ENCODE assay signal across 8 mouse cellular contexts in the genomic region with DNA sequence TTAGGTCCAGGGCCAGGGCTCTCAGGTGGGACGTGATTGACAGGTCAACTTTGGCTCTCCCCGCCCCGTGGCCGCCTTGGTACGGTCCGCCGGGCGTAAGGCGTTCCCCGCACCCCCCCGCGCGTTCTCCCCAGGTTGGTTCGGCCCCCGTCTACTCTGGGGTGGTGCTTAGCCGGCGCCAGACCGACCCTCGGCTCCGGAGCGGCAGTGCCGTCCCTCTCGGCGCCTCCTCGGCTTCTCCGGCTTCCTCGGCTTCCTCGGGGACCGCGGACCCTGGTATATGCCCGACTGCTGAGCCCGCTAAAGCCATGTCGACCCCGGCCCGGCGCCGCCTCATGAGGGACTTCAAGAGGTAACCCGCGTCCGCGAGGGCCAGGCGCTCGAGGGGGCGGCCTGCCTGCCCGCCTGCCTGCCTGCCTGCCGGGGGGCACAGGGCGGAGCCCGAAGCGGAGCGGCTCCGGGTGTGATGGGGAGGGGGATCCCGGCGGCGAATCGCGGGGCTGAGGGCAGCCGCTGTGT. TPM values are rescaled to one million over a fixed set of nuclear protein-coding genes. Genes with fewer than 3 reads are reported as not detected.
DNase-seq lines count a peak whose midpoint lies in the region; ATAC-seq and TF ChIP-seq lines count a peak whose summit lies in the region.

No protein-coding gene starts in this region.

- no peaks in the 10 kb centered on the region for H3K9me3 ChIP-seq in CH12.LX (replicated peaks; ENCODE audit: low read length)
- no peaks in the 10 kb centered on the region for H3K9me3 ChIP-seq in forebrain, embryonic 11.5 days (ENCODE audit: control insufficient read depth, low read length)
- H3K9me3 ChIP-seq in heart, embryonic 16.5 days (replicated peaks; ENCODE audit: control insufficient read depth, low read length): no peaks in the 10 kb centered on the region
- no peaks in the 10 kb centered on the region for H3K9me3 ChIP-seq in liver, embryonic 13.5 days (replicated peaks)
- H3K9me3 ChIP-seq in stomach, embryonic 14.5 days (ENCODE audit: control insufficient read depth, low read depth, low read length): no peaks in the 10 kb centered on the region

- dilution Hi-C loops in CH12.LX (cut with MboI; ENCODE audit: extremely low pct_ligation_motif_present, extremely low pct_unique_long_range_greater_than_20kb, low sequenced_read_pairs): no loop called here

- peak overlapping the region; percentile 64 for H3K4me2 ChIP-seq in CH12.LX (ENCODE audit: insufficient read depth, low read depth, poor library complexity, severe bottlenecking)
- peak overlapping the region; percentile 55; the same call in 1 of the 2 replicates for H3K4me2 ChIP-seq in forebrain, embryonic 11.5 days (ENCODE audit: low read depth, low read length, severe bottlenecking)
- peak overlapping the region; percentile 70 for H3K4me2 ChIP-seq in heart, embryonic 16.5 days (ENCODE audit: low read depth, low read length)
- peak overlapping the region; percentile 78 for H3K4me2 ChIP-seq in liver, embryonic 13.5 days
- peak overlapping the region; percentile 37 for H3K4me2 ChIP-seq in stomach, embryonic 14.5 days (replicated peaks; ENCODE audit: low read depth, low read length)

- in situ Hi-C loops in CH12.LX (cut with MboI; ENCODE audit: low pct_ligation_motif_present, low pct_unique_long_range_greater_than_20kb, low sequenced_read_pairs): no loop called here

- peaks cover 4 to 10% of the 10 kb centered on the region in 2 experiments for H3K36me3 ChIP-seq in CH12.LX (replicated peaks in 1 of 2; ENCODE audit: control insufficient read depth in 1 of 2, insufficient read depth in 1 of 2, low read length in 1 of 2)
- no peaks in the 10 kb centered on the region for H3K36me3 ChIP-seq in forebrain, embryonic 11.5 days (ENCODE audit: control insufficient read depth, insufficient read depth, low read length)
- H3K36me3 ChIP-seq in heart, embryonic 16.5 days (ENCODE audit: control insufficient read depth, insufficient read depth): no peaks in the 10 kb centered on the region
- H3K36me3 ChIP-seq in liver, embryonic 13.5 days: peaks cover 3% of the 10 kb centered on the region; the same call in 1 of the 2 replicates
- no peaks in the 10 kb centered on the region for H3K36me3 ChIP-seq in stomach, embryonic 14.5 days (ENCODE audit: control insufficient read depth, insufficient read depth, low read length)

- peak; percentile 97 for ATAC-seq in forebrain, embryonic 11.5 days (replicated peaks; ENCODE audit: low FRiP score)
- ATAC-seq in heart, embryonic 16.5 days (replicated peaks; ENCODE audit: extremely low read depth, insufficient read depth, low FRiP score): peak; percentile 94
- ATAC-seq in liver, embryonic 13.5 days (ENCODE audit: low read depth): peak; percentile 95
- peak; percentile 96 for ATAC-seq in stomach, embryonic 14.5 days (ENCODE audit: insufficient number of reproducible peaks, insufficient read depth, low FRiP score, low read depth)

- no peaks in the 10 kb centered on the region for H3K27me3 ChIP-seq in CH12.LX (replicated peaks)
- H3K27me3 ChIP-seq in forebrain, embryonic 11.5 days (ENCODE audit: control insufficient read depth, insufficient read depth, low read length): no peaks in the 10 kb centered on the region
- H3K27me3 ChIP-seq in heart, embryonic 16.5 days (ENCODE audit: control insufficient read depth, insufficient read depth, low read length): no peaks in the 10 kb centered on the region
- H3K27me3 ChIP-seq in liver, embryonic 13.5 days: no peaks in the 10 kb centered on the region
- H3K27me3 ChIP-seq in stomach, embryonic 14.5 days (ENCODE audit: control insufficient read depth, insufficient read depth, low read length): no peaks in the 10 kb centered on the region

- H3K4me3 ChIP-seq in CH12.LX (replicated peaks in 1 of 3; ENCODE audit: low read depth in 2 of 3, low read length in 2 of 3, poor library complexity in 1 of 3): peak overlapping the region; percentile 54 to 78 (median 72)
- H3K4me3 ChIP-seq in forebrain, embryonic 11.5 days (ENCODE audit: low read depth, low read length): peak overlapping the region; percentile 60
- peak overlapping the region; percentile 77 for H3K4me3 ChIP-seq in heart, embryonic 16.5 days (ENCODE audit: low read length)
- peak overlapping the region; percentile 81 for H3K4me3 ChIP-seq in liver, embryonic 13.5 days (replicated peaks)
- peak overlapping the region; percentile 55 for H3K4me3 ChIP-seq in stomach, embryonic 14.5 days (ENCODE audit: low read depth, low read length)

- H3K79me2 ChIP-seq in CH12.LX (replicated peaks; ENCODE audit: control insufficient read depth, extremely low read depth, insufficient read depth, poor library complexity, severe bottlenecking): peaks cover 12% of the 10 kb centered on the region

- no peak for TF ChIP-seq CTCF in CH12.LX (conservative IDR thresholded peaks at IDR 0.05 in 1 of 2, IDR thresholded peaks at IDR 0.05 in 1 of 2; ENCODE audit: low read depth in 2 of 2, low read length in 2 of 2)

- peak; percentile 96 for TF ChIP-seq POLR2A in CH12.LX (IDR thresholded peaks at IDR 0.05; ENCODE audit: low read depth, low read length)

- H3K9ac ChIP-seq in CH12.LX (ENCODE audit: insufficient read depth, low read depth): peak overlapping the region; percentile 92
- H3K9ac ChIP-seq in forebrain, embryonic 11.5 days (ENCODE audit: low read length): peak overlapping the region; percentile 69
- H3K9ac ChIP-seq in heart, embryonic 16.5 days (ENCODE audit: low read length): peak overlapping the region; percentile 78
- peak overlapping the region; percentile 91 for H3K9ac ChIP-seq in liver, embryonic 13.5 days
- H3K9ac ChIP-seq in stomach, embryonic 14.5 days (replicated peaks; ENCODE audit: low read depth, low read length): peak overlapping the region; percentile 53

- peaks cover 0 to 6% of the 10 kb centered on the region in 2 experiments; a peak in 1 of 4 replicates for H3K4me1 ChIP-seq in CH12.LX (ENCODE audit: control insufficient read depth in 1 of 2, insufficient read depth in 2 of 2)
- no peaks in the 10 kb centered on the region for H3K4me1 ChIP-seq in forebrain, embryonic 11.5 days (replicated peaks; ENCODE audit: control insufficient read depth, insufficient read depth, low read length)
- peaks cover 2% of the 10 kb centered on the region; the same call in 1 of the 2 replicates for H3K4me1 ChIP-seq in heart, embryonic 16.5 days (ENCODE audit: control insufficient read depth, insufficient read depth, low read length)
- peaks cover 13% of the 10 kb centered on the region for H3K4me1 ChIP-seq in liver, embryonic 13.5 days (replicated peaks)
- H3K4me1 ChIP-seq in stomach, embryonic 14.5 days (ENCODE audit: control insufficient read depth, insufficient read depth, low read length): no peaks in the 10 kb centered on the region

- DNase-seq in CH12.LX (ENCODE audit: extremely low read depth): peak; percentile 77
- peak; percentile 71 for DNase-seq in c-Kit-positive CD71-positive TER-119-negative erythroid progenitor cells, embryonic 14.5 days (ENCODE audit: low read depth)
- DNase-seq in forebrain, embryonic 11.5 days (ENCODE audit: low spot score): peak; percentile 93
- DNase-seq in kidney, postnatal 25 days: peak; percentile 94 to 96
- peak; percentile 82 for DNase-seq in liver, embryonic 13.5 days
- peak; percentile 82 to 89 for DNase-seq in natural killer cell, adult 2 months (ENCODE audit: low spot score in 2 of 2)

- no peak for TF ChIP-seq RAD21 in CH12.LX (IDR thresholded peaks at IDR 0.05; ENCODE audit: low read depth, low read length)

- 21% methylated on average over 57 of the region's 57 CpGs for WGBS in forebrain, embryonic 11.5 days
- WGBS in heart, embryonic 16.5 days: 15% methylated on average over 52 of the region's 57 CpGs
- whole genome bisulfite sequencing in liver, embryonic 13.5 days (ENCODE audit: insufficient replicate concordance): 6% methylated on average over 55 of the region's 57 CpGs
- WGBS in stomach, embryonic 14.5 days: 14% methylated on average over 33 of the region's 57 CpGs

- no peak for TF ChIP-seq EP300 in CH12.LX (IDR thresholded peaks at IDR 0.05; ENCODE audit: low read length)

- no peak overlapping the region for H3K27ac ChIP-seq in CH12.LX (ENCODE audit: insufficient read depth, low read depth)
- peak overlapping the region; percentile 7 for H3K27ac ChIP-seq in forebrain, embryonic 11.5 days (ENCODE audit: low read depth, low read length)
- peak overlapping the region; percentile 79 for H3K27ac ChIP-seq in heart, embryonic 16.5 days (ENCODE audit: low read length)
- peak overlapping the region; percentile 69 for H3K27ac ChIP-seq in liver, embryonic 13.5 days
- peak overlapping the region; percentile 75 for H3K27ac ChIP-seq in stomach, embryonic 14.5 days (ENCODE audit: low read length)

TF ChIP-seq in CH12.LX, 34 proteins besides CTCF, POLR2A, EP300 and RAD21 (continues in another document):
- no peak for TF ChIP-seq USF1 (IDR thresholded peaks at IDR 0.05; ENCODE audit: low read depth, low read length)
- no peak for TF ChIP-seq JUN (IDR thresholded peaks at IDR 0.05; ENCODE audit: insufficient read depth, low read depth, low read length)

RNA-seq across cellular contexts. Expression of a gene that starts 0.3 kb away (rescaled TPM):
- total RNA-seq in CH12.LX (2012; rRNA removed): 18.6 and 26.7 TPM in 2 replicates
- total RNA-seq in CH12.LX (2014; rRNA removed): 61.2 and 70.3 TPM in 2 replicates
- polyA plus RNA-seq in CH12.LX (2012; ENCODE audit: insufficient read length, low read depth): 47.9 and 53.0 TPM in 2 replicates
- polyA plus RNA-seq in forebrain, embryonic 11.5 days (2014; fragmentation: Nextera tagmentation; extraction: Ambion mirVana): 35.5 and 36.2 TPM in 2 replicates
- 19.4 and 20.4 TPM in 2 replicates for polyA plus RNA-seq in heart, embryonic 16.5 days (2015; fragmentation: Nextera tagmentation; extraction: Ambion mirVana)
- polyA plus RNA-seq in liver, embryonic 13.5 days (2015; fragmentation: Nextera tagmentation; extraction: Ambion mirVana): 15.3 and 21.3 TPM in 2 replicates
- 34.5 and 35.0 TPM in 2 replicates for polyA plus RNA-seq in stomach, embryonic 14.5 days (2014; fragmentation: Nextera tagmentation; extraction: Ambion mirVana)

RNA-seq across cellular contexts. Expression of a gene that starts 0.5 kb away (rescaled TPM):
- total RNA-seq in CH12.LX (2012; rRNA removed) (30.7 and 48.7 TPM in 2 replicates), CH12.LX (2014; rRNA removed) (90.4 and 96.7 TPM in 2 replicates)
- polyA plus RNA-seq in CH12.LX (2012; ENCODE audit: insufficient read length, low read depth): 96.6 and 141 TPM in 2 replicates
- 119 and 121 TPM in 2 replicates for polyA plus RNA-seq in forebrain, embryonic 11.5 days (2014; fragmentation: Nextera tagmentation; extraction: Ambion mirVana)
- polyA plus RNA-seq in heart, embryonic 16.5 days (2015; fragmentation: Nextera tagmentation; extraction: Ambion mirVana): 137 and 144 TPM in 2 replicates
- polyA plus RNA-seq in liver, embryonic 13.5 days (2015; fragmentation: Nextera tagmentation; extraction: Ambion mirVana): 92.7 and 95.2 TPM in 2 replicates
- polyA plus RNA-seq in stomach, embryonic 14.5 days (2014; fragmentation: Nextera tagmentation; extraction: Ambion mirVana): 113 and 121 TPM in 2 replicates

RNA-seq across cellular contexts. Expression of a gene that starts 28.5 kb away (rescaled TPM):
- total RNA-seq in CH12.LX (2012; rRNA removed) (7.0 and 10.1 TPM in 2 replicates), CH12.LX (2014; rRNA removed) (19.5 and 22.5 TPM in 2 replicates)
- polyA plus RNA-seq in CH12.LX (2012; ENCODE audit: insufficient read length, low read depth): 18.8 and 19.7 TPM in 2 replicates
- 4.7 and 4.9 TPM in 2 replicates for polyA plus RNA-seq in forebrain, embryonic 11.5 days (2014; fragmentation: Nextera tagmentation; extraction: Ambion mirVana)
- polyA plus RNA-seq in heart, embryonic 16.5 days (2015; fragmentation: Nextera tagmentation; extraction: Ambion mirVana): 0.63 and 0.72 TPM in 2 replicates
- 1.1 and 1.4 TPM in 2 replicates for polyA plus RNA-seq in liver, embryonic 13.5 days (2015; fragmentation: Nextera tagmentation; extraction: Ambion mirVana)
- 2.6 and 2.9 TPM in 2 replicates for polyA plus RNA-seq in stomach, embryonic 14.5 days (2014; fragmentation: Nextera tagmentation; extraction: Ambion mirVana)
